Mouse (Mus musculus) skeletal muscle tissue, adult 2 months (tissue): ENCODE measurements at regions not wholly inside any gene's neighbourhood (a gene's known extent, or its start where the extent isn't known, plus 50 kb on each side); places are given as distances from the start of the nearest gene placed in this dataset.
A peak's percentile ranks its signal among the peaks of the same experiment; 100 is the strongest.
"Not testable (repeated sequence)": the region's sequence is repeated elsewhere in the genome, so short reads cannot be mapped to it uniquely, and the experiment has no call there.

ENCODE experiments used
- DNase-seq: peaks from one replicate; pipeline ENCODE4 v3.0.0-alpha.2; 2012; ENCODE audit warnings: low read depth, low spot score

DNA sequence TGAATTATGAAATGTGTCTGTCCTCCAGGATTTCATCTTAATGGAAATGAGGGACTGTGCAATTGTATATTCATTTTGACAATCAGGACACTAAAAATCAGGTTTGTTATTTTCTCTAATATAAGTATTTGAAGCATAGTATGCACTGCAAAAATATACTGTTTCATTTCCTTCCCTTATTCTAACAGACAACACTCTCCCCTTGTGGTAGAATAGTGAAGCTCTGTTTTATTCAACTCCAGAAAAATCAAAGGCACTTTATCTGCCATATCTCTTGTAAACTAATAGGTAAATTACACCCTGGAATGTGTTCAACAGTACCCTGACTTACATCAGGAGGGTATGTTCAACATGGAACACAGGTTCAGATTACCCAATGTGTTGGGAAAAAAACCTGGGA lies 137.7 kb upstream of the Zfp960 start:
- no peak for DNase-seq

DNA sequence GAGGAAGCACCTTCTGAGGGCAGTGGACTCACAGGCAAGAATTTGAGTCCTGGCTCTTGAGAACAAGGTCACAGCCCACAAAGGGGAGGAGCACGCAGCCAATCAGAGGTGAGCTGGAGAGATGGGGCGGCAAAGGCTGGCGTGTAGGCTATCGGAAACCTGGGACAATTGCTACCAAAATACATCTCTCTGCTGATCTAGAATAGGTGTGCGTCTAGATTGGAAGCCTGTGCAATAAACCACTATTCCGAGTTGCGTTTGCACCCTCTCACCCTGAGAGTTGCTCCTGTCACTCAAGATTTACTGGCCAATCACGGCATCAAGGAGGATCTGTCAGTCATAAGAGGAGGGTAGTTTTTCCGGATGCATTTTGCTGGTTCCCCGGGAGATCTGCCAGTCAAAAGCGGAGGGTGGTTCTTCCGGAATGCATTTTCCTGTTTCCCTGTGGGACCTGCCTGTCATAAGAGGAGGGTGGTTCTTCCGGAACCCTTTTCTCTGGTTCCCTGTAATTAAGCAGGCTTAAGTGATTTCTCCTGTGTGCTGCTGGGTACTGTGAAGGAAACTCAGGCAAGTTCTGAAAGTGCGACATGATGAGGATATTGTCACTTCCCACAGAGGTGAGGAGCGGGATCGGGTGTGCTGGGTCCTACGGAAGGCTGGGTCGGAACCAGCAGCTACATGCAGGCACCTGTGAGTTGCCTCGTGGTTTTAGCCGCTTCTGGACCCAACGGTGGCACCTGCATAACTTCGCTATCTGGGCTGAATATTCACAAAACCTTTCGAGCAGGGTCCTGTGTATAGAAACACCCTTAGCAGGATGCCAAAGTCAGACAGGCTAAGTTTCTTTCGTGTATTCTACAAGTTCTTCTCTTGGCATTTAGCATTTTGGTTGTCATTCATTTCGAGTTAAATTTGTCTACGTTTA lies 112.6 kb upstream of the Zfp960 start:
- peak; percentile 89 for DNase-seq

DNA sequence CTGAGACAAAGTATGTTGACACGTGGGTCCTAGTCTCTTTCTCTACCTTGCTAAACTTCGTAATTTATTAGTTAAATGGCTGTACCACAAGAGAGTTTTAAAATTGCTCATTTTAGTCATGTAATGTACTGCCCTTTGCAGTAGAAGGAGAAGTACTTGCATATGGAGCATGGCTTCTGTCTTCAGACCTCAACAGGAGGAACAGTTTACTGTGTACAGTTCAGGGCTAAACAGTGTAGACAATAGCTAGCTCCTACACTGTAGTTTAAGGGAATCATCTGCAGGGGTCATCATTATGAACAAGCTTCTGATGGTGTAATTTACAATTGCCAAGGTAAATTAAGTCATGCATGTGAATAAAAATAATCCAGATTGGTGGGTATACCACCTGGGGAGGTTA lies 111.8 kb upstream of the Zfp960 start:
- DNase-seq: not testable (repeated sequence)

DNA sequence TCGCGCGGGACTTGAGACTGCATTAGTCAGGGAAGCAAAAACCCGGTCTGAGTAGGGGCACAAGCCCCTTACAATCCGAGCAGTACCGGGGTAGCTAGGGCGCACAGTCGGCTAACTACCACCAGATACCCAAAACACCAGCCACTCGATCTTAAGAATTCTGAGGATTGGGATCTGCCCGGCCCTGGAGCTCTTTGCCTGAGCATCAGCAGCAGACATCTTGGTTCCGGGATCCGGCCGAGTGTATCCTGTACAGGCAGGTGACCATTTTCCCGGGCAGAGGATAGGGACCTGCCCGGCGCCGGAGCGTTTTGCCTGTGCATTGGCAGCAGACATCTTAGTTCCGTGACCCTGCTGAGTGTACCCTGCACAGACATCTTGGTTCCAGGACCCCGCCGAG lies 66.7 kb upstream of the Zfp960 start:
- DNase-seq: not testable (repeated sequence)

DNA sequence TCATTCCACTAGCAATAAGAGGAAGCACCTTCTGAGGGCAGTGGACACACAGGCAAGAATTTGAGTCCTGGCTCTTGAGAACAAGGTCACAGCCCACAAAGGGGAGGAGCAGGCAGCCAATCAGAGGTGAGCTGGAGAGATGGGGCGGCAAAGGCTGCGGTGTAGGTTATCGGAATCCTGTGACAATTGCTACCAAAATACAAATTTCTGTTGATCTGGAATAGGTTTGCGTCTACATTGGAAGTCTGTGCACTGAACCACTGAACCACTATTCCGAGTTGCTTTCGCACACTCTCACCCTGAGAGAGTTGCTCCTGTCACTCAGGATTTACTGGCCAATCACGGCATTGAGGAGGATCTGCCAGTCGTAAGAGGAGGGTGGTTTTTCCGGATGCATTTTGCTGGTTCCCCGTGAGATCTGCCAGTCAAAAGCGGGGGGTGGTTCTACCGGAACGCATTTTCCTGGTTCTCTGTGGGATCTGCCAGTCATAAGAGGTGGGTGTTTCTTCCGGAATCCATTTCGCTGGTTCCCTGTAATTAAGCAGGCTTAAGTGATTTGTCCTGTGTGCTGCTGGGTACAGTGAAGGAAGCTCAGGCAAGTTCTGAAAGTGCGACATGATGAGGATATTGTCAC lies 59.2 kb upstream of the Zfp960 start:
- DNase-seq: peak; percentile 81

DNA sequence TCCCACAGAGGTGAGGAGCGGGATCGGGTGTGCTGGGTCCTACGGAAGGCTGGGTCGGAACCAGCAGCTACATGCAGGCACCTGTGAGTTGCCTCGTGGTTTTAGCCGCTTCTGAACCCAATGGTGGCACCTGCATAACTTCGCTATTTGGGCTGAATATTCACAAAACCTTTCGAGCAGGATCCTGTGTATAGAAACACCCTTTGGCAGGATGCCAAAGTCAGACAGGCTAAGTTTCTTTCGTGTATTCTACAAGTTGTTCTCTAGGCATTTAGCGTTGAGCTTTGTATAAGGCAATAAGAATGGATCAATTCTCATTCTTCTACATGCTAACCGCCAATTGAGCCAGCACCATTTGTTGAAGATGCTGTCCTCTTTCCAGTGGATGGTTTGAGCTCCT lies 58.6 kb upstream of the Zfp960 start:
- DNase-seq: peak; percentile 19
